In the genomic region with DNA sequence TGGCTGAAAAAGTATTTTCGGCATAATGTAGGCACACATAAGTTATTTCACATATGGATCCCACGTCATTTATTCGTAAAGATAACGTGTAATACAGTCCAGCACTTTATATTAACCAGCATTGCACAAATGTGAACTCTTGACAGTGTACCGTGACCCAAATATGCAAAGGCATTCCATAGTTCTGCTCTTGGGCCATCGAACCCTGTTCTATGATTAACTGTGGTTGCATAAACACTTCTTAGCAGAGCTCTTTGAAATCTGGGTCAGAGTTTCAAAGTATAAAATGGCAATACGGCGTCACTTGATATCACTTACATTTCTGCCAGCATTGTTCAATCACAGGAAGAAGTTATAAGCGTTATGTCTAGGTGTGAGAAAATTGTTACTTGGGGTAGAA, we compare ENCODE assay signal across 8 mouse cellular contexts. TPM values are rescaled to one million over a fixed set of nuclear protein-coding genes. Genes with fewer than 3 reads are reported as not detected.
DNase-seq lines count a peak whose midpoint lies in the region; ATAC-seq and TF ChIP-seq lines count a peak whose summit lies in the region.

No protein-coding gene starts in this region.

- TF ChIP-seq POLR2A in cerebellum, adult 2 months (IDR thresholded peaks at IDR 0.05; ENCODE audit: borderline replicate concordance, insufficient read depth, low read length) = no peak

- peak overlapping the region; percentile 79 for H3K4me2 ChIP-seq in forebrain, postnatal 0 days (ENCODE audit: low read depth)
- peak overlapping the region; percentile 90 for H3K4me2 ChIP-seq in liver, embryonic 13.5 days

- no peaks in the 10 kb centered on the region for H3K27me3 ChIP-seq in cerebellum, adult 2 months (ENCODE audit: control insufficient read depth, insufficient read depth, low read length)
- no peaks in the 10 kb centered on the region for H3K27me3 ChIP-seq in C2C12 (ENCODE audit: control insufficient read depth, insufficient read depth, insufficient read length)
- H3K27me3 ChIP-seq in forebrain, postnatal 0 days (ENCODE audit: insufficient read depth, low read length) = no peaks in the 10 kb centered on the region
- no peaks in the 10 kb centered on the region for H3K27me3 ChIP-seq in liver, embryonic 13.5 days

- H3K4me1 ChIP-seq in cerebellum, adult 2 months (ENCODE audit: control insufficient read depth, insufficient read depth, low read length) = peaks cover 5% of the 10 kb centered on the region; the same call in 1 of the 2 replicates
- peaks cover 17% of the 10 kb centered on the region for H3K4me1 ChIP-seq in forebrain, postnatal 0 days (ENCODE audit: insufficient read depth)
- peaks cover 38% of the 10 kb centered on the region for H3K4me1 ChIP-seq in liver, embryonic 13.5 days (replicated peaks)

- peak overlapping the region; percentile 80 for H3K4me3 ChIP-seq in cerebellum, adult 2 months (replicated peaks; ENCODE audit: insufficient read depth, low read depth, low read length)
- H3K4me3 ChIP-seq in C2C12 (ENCODE audit: insufficient read depth, poor library complexity, severe bottlenecking) = peak overlapping the region; percentile 82
- peak overlapping the region; percentile 99 for H3K4me3 ChIP-seq in forebrain, postnatal 0 days (ENCODE audit: low read depth, low read length)
- H3K4me3 ChIP-seq in liver, embryonic 13.5 days (replicated peaks) = peak overlapping the region; percentile 98

- H3ac ChIP-seq in C2C12 (ENCODE audit: control insufficient read depth, insufficient read length, low read depth) = no peak overlapping the region

- TF ChIP-seq CTCF in cerebellum, adult 2 months (IDR thresholded peaks at IDR 0.05; ENCODE audit: borderline replicate concordance, insufficient read depth, low read depth, low read length) = no peak
- TF ChIP-seq CTCF in C2C12 (IDR thresholded peaks at IDR 0.05; ENCODE audit: control insufficient read depth, insufficient read depth, insufficient read length) = no peak
- TF ChIP-seq CTCF in forebrain, postnatal 0 days (IDR thresholded peaks at IDR 0.05; ENCODE audit: low read depth) = no peak

- no peak for DNase-seq in cerebellum, adult 2 months
- DNase-seq in cerebellum, adult 8-10 months = no peak
- DNase-seq in forebrain, postnatal 0 days = no peak
- no peak for DNase-seq in liver, embryonic 13.5 days
- DNase-seq in thymus, postnatal 25 days = no peak
- DNase-seq in urinary bladder, postnatal 14 days (ENCODE audit: low spot score) = no peak
- DNase-seq in frontal cortex, postnatal 10 days (ENCODE audit: low spot score in 2 of 2) = no peak

- H3K79me3 ChIP-seq in C2C12 (ENCODE audit: low read depth) = peaks cover 35% of the 10 kb centered on the region

- ATAC-seq in forebrain, postnatal 0 days = no peak
- no peak for ATAC-seq in liver, embryonic 13.5 days (ENCODE audit: low read depth)

- no peaks in the 10 kb centered on the region for H3K9me3 ChIP-seq in forebrain, postnatal 0 days (ENCODE audit: low read length)
- H3K9me3 ChIP-seq in liver, embryonic 13.5 days (replicated peaks) = no peaks in the 10 kb centered on the region

- H3K36me3 ChIP-seq in C2C12 (ENCODE audit: control insufficient read depth, insufficient read depth) = peaks cover 5% of the 10 kb centered on the region
- H3K36me3 ChIP-seq in forebrain, postnatal 0 days (ENCODE audit: insufficient read depth) = no peaks in the 10 kb centered on the region
- H3K36me3 ChIP-seq in liver, embryonic 13.5 days = no peaks in the 10 kb centered on the region

- peaks cover 46% of the 10 kb centered on the region for H3K79me2 ChIP-seq in C2C12 (ENCODE audit: control insufficient read depth, insufficient read depth)

- WGBS in cerebellum, adult 2 months = 84% methylated on average over 9 of the region's 9 CpGs
- WGBS in forebrain, postnatal 0 days = 89% methylated on average over 9 of the region's 9 CpGs
- WGBS in liver, embryonic 13.5 days (ENCODE audit: insufficient replicate concordance) = 81% methylated on average over 9 of the region's 9 CpGs

- H3K9ac ChIP-seq in forebrain, postnatal 0 days = peak overlapping the region; percentile 83; the same call in 1 of the 2 replicates
- peak overlapping the region; percentile 98 for H3K9ac ChIP-seq in liver, embryonic 13.5 days

- H3K27ac ChIP-seq in cerebellum, adult 2 months (ENCODE audit: insufficient read depth, low read length) = peak overlapping the region; percentile 97; the same call in 1 of the 2 replicates
- H3K27ac ChIP-seq in forebrain, postnatal 0 days (ENCODE audit: low read depth, low read length) = peak overlapping the region; percentile 85; the same call in 1 of the 2 replicates
- peak overlapping the region; percentile 88; the same call in 1 of the 2 replicates for H3K27ac ChIP-seq in liver, embryonic 13.5 days

TF ChIP-seq in C2C12, 6 proteins besides CTCF, POLR2A, EP300 and RAD21:
- no peak for TF ChIP-seq MAX (IDR thresholded peaks at IDR 0.05)
- TF ChIP-seq CEBPB (IDR thresholded peaks at IDR 0.05; ENCODE audit: low read depth) = no peak
- TF ChIP-seq FOSL1 (IDR thresholded peaks at IDR 0.05; ENCODE audit: insufficient read depth, low read length, poor library complexity, severe bottlenecking) = no peak
- TF ChIP-seq USF1 (IDR thresholded peaks at IDR 0.05; ENCODE audit: low read depth) = no peak
- TF ChIP-seq MYOD1 (IDR thresholded peaks at IDR 0.05; ENCODE audit: control insufficient read depth, insufficient read length, low read depth) = no peak
- TF ChIP-seq MYOG (IDR thresholded peaks at IDR 0.05; ENCODE audit: control insufficient read depth, extremely low read depth, insufficient read length) = no peak
TF ChIP-seq in C2C12: peak in this region for 0.

RNA-seq across cellular contexts. Expression of a gene that starts 0.9 kb away (rescaled TPM):
- 147 and 154 TPM in 2 replicates for polyA plus RNA-seq in cerebellum, adult 2 months (2012; rRNA removed)
- 60.0 TPM for polyA plus RNA-seq in C2C12 (2012; fragmentation: generic; extraction: Trizol)
- total RNA-seq in forebrain, postnatal 0 days (2014; rRNA removed) = 125 and 172 TPM in 2 replicates
- 85.9 and 118 TPM in 2 replicates for polyA plus RNA-seq in forebrain, postnatal 0 days (2015; fragmentation: Nextera tagmentation; extraction: Ambion mirVana)
- 46.0 and 57.4 TPM in 2 replicates for polyA plus RNA-seq in liver, embryonic 13.5 days (2015; fragmentation: Nextera tagmentation; extraction: Ambion mirVana)

RNA-seq across cellular contexts. Expression of a gene that starts 58.9 kb away (rescaled TPM):
- 35.5 and 39.6 TPM in 2 replicates for polyA plus RNA-seq in cerebellum, adult 2 months (2012; rRNA removed)
- polyA plus RNA-seq in C2C12 (2012; fragmentation: generic; extraction: Trizol) = 11.7 TPM
- total RNA-seq in forebrain, postnatal 0 days (2014; rRNA removed) = 20.0 and 26.0 TPM in 2 replicates
- 46.9 and 49.9 TPM in 2 replicates for polyA plus RNA-seq in forebrain, postnatal 0 days (2015; fragmentation: Nextera tagmentation; extraction: Ambion mirVana)
- polyA plus RNA-seq in liver, embryonic 13.5 days (2015; fragmentation: Nextera tagmentation; extraction: Ambion mirVana) = 21.8 and 26.3 TPM in 2 replicates

RNA-seq across cellular contexts. Expression of a gene that starts 59.1 kb away (rescaled TPM):
- 27.9 and 30.0 TPM in 2 replicates for polyA plus RNA-seq in cerebellum, adult 2 months (2012; rRNA removed)
- 12.2 TPM for polyA plus RNA-seq in C2C12 (2012; fragmentation: generic; extraction: Trizol)
- 21.0 and 26.3 TPM in 2 replicates for total RNA-seq in forebrain, postnatal 0 days (2014; rRNA removed)
- polyA plus RNA-seq in forebrain, postnatal 0 days (2015; fragmentation: Nextera tagmentation; extraction: Ambion mirVana) = 26.1 and 27.4 TPM in 2 replicates
- polyA plus RNA-seq in liver, embryonic 13.5 days (2015; fragmentation: Nextera tagmentation; extraction: Ambion mirVana) = 4.6 and 6.0 TPM in 2 replicates
